Mouse (Mus musculus) kidney, postnatal 4 days (tissue): ENCODE data around the gene Zfp710.
"Not testable (repeated sequence)": the region's sequence is repeated elsewhere in the genome, so short reads cannot be mapped to it uniquely, and the experiment has no call there.

Experiments used
- DNase-seq, 2 experiments: peaks; one replicate each; pipeline ENCODE4 v3.0.0; 2021; ENCODE audit warnings: mixed read lengths in 2 of 2

Zfp710 gene

DNA sequence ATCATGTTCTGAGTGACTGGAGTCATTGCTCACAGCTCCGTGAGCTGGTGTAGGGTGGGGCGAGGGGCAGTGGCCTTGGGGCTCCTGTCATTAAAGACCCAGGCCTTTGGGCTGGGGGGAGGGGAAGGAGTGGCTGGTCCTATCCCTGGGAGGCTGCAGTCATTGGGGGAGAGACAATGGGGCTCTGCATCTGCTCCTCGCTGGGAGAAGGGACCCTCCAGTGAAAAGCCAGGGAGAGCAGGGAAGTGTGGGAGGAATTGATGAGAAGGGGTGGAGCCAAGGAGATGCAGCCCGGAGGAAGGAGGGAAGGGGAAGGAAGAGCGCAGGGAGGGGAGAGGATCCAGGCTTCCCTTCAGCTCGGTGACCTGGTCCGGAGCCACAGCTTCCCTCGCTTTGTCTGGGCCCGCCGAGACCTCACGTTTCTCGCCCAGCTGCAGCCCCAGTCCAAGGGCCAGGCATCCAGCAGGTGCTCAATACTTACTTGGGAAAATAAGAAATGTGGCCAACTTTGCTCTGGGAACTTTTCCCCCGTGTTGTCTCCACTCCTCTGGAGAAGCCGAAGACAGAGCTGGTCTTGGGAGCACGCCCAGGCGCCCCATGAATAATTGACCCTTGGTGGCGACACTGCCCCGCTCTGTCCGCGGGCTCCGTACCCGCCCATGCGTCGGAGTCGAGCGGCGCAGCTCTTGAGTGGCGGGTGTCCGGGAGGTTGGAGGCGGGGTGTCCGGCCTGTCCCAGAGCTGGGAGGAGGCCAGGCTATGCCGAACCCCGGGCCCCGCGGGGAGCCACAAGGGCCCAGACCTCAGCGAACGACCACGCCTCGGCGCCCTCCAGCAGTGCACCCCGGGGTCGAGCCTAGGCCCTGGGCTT, at the start of gene Zfp710:
Zfp710 (plus strand) TSS at position 294 of the 870 bp plus-strand sequence.
- DNase-seq: peak; percentile 87 to 93

DNA sequence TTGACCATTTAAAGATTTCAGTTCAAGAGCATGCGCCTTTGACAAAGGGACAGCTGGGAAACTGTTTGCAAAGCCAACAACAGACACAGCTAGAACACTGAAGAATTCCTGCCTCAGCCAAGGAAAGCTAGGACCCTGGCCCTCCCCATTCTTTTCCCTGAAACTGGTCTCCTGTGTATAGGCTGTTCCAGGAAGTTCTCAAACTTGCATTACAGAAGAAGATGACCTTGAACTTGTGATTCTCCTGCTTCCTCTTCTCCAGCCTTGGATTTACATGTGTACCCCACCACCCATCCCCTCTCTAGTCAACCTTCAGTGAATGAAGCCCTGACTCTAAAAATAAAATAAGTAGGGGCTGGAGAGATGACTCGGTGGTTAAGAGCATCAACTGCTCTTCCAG, 49.3 kb upstream of the Zfp710 start:
- DNase-seq: no peak

DNA sequence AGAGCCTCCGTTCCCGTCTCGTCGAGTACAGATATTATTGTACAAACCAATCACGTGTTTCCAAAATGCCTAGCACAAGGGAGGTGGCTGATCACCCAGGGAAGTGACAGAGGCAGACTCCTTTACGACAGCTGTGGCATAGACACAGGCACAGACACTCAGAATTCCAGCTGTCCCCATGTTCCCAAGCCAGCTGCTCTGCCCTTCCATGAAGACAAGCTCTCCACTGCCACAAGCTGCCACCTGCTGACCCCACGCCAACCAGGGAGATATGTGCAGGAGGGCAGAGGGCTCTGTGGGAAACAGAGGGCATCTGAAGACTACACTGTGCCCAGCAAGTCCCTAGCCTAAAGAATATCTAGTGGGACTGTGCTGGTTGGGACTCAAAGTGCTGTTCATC, 37.9 kb upstream of the Zfp710 start:
- DNase-seq: no peak

DNA sequence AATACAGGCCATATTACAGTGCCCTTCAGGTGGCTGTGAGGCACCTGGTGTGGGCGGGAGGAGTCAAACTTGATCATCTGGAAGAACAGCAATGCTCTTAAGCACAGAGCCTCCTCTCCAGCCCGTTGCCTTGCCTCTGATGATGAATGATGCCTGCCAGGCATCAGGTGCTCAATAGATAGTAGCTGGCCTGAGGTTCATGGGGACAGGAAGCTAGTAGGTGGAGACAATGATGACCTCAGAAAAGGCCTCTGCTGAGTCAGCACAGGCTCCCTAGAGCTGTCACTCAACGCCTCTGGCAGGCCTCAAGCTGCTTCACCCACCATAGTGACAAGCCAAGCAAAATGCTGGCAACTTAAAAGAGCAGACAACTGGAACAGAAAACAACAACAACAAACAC, 36.9 kb upstream of the Zfp710 start:
- no peak for DNase-seq

DNA sequence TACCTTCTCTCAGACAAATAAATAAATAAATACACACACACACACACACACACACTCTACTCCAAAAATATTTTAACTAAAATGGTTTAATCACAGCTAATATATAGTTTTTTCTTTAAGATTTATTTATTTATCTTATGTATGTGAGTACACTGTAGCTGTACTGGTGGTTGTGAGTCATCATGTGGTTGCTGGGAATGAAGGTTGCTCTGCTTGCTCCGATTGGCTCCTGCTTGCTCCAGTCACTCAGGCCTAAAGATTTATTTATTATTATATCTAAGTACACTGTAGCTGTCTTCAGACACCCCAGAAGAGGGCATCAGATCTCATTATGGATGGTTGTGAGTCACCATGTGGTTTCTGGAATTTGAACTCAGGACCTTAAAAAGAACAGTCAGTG, 36.1 kb upstream of the Zfp710 start:
- not testable (repeated sequence) for DNase-seq

DNA sequence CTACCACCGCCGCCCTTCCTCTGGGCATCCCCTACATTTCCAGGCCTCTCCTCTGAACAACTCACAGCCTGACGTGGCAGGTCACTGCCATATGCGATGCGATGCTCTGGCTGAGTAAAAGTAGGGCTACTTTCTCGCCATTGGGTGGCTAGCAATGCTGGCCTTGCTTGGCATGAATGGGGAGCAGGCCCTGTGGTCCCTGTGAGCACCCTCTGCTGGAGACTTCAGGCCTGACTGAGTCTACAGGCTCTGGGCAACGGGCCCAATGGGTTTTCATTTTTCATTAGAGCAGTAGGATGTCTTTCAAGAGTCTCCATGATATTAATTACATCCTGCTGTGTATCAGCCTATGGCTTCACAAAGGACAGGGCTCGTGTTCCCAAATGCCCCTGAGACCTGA, 30.1 kb upstream of the Zfp710 start:
- peak; percentile 75 to 79 for DNase-seq

DNA sequence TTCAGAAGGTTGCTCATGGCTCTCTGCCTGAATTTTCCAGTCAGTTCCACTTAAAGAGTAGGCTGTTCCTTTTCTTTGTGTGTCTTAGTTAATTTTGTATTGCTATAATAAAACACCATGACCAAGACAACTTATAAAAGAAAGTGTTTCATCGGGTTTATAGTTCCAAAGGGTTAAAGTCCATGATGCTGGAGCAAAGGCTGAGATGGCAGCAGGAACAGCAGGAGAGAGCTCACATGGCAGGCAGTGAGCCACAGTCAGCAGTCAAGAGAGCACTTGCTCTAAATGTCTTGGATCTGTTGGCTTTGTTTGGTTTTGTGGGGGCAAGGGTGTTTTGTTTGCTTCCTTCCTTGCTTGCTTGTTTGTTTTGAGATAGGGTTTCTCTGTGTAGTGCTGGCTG, 26.9 kb upstream of the Zfp710 start:
- DNase-seq: no peak

DNA sequence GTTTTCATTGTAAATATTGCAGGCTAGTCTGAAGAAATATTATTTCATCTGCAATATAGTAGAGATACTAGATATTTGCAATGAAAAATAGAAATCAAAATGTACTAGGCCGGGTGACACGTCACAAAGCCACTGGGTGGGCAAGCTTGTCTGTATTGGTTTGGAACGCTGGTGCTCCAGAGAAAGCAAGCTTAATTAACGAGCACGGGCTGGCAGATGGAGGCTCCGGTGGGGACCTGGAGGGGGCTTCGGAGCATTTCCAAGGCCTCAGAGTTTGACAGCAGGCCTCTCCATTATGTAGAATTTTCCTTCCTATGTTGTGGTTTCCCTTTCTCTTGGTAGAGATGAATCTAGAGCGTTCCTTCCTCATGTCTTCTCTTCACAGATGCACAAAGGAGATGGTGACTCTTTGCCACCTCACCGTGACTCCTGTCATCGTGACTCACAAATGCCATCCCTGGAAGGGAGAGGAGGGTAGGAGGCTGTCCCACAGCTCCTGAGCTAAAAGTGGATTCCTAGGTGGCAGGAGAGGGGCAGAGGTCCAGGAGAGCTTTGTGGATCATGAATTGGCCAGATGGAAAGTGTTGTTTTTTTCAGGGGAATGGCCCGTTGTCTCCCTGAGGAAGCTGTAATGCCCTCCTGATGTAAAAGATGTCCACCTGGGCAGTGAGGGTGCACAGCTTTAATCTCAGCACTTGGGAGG, 22.1 kb upstream of the Zfp710 start:
- DNase-seq: no peak

DNA sequence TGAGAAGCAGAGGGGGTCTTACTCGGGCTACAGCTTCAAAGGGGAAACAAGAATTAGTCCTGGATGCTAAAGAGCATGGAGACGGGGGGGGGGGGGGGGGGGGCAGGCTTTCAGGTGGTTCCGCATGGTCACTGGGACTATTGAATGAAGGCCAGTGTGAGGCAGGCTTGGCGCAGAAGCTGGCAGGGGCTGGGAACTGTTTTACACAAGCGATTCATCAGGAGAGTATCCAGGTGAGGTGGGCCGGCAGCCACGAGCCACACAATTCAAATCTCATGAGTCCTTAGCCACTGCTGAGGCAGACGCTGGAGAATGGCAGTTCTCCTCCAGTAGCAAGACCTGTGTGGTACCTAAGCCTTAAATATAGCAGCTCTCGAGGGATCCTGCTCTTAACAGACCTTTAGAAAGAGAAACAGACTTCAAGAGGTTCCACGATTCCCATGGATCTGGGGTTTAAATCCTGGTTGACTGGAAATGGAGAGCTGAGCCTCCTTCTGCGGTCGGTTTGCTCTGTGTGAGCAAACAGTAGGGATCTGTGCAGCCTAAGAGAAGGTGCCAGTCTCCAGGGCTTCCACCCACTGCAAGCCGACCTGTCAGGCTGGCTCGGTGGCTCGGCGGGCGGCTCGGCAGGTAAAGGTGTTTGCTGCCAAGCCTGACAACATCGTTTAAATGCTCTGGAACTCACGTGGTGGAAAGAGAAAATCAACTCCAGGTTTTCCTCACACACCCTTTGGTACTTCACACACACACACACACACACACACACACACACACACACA, 19.6 kb upstream of the Zfp710 start:
- peak in 1 of 2 experiments; percentile 20 for DNase-seq

DNA sequence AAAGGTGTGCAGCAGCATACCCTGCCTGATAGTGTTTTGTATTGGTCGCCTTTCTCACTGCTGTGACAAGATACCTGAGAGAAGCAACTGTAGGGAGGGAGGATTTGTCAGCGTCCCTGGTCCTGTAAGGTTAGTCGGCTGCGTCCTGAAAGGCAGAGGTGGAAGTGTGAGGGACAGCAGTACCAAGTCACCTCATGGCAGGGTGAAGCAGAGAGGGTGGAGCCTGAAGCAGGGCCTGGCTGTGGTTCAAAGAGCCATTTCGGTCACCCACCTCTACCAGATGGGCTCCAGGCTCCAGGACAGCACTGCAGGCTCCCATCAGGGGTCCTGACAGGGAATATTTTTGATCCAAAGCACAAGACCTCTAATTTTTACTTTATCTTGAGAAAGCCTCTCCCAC, 13.9 kb upstream of the Zfp710 start:
- no peak for DNase-seq

DNA sequence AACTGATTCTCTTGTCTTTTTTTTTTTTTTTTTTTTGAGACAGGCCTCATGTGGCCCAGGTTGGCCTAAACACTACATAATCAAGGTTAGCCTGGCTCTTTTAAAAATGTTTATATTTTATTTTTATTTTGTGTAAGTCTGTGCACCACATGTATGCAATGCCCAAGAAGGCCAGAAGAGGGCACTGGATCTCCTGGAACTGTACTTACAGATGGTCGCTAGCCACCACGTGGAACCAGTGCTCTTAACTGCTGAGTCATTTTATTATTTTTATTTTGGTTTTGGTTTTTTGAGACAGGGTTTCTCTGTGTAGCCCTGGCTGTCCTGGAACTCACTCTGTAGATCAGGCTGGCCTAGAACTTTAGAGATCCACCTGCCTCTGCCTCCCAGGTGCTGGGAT, 13.1 kb upstream of the Zfp710 start:
- DNase-seq: peak; percentile 75 to 79

DNA sequence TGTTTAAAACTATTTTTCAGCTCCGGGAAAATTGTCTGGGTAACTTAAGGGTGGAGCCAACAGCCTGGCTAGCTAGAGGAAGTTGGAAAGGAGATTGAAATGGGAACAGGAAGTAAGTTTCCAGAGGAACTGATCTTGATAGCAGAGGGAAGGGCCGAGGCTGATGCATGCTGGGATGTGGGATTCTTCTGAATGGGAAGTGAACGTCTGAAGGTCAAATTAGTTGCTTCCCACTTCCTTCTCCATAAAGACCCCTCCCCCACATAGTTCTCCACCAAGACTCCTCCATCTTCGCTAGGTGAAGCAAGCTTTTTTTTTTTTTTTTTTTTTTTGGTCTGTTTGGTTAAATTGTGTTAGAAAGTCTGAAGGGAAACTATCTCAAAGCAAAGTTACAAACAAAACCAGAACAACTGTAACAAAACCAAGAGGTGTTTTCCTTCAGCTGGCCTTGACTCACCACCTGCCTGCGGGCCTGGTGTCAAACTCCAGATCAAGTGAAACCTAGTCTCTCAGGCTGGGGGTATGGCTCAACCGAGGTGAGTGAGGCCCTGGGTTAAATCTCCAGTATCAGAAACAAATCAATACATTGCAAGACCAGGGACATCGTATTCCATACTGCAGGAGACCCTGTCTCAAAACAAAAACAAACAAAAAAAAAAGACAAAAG, 10.6 kb upstream of the Zfp710 start:
- peak; percentile 38 to 58 for DNase-seq

DNA sequence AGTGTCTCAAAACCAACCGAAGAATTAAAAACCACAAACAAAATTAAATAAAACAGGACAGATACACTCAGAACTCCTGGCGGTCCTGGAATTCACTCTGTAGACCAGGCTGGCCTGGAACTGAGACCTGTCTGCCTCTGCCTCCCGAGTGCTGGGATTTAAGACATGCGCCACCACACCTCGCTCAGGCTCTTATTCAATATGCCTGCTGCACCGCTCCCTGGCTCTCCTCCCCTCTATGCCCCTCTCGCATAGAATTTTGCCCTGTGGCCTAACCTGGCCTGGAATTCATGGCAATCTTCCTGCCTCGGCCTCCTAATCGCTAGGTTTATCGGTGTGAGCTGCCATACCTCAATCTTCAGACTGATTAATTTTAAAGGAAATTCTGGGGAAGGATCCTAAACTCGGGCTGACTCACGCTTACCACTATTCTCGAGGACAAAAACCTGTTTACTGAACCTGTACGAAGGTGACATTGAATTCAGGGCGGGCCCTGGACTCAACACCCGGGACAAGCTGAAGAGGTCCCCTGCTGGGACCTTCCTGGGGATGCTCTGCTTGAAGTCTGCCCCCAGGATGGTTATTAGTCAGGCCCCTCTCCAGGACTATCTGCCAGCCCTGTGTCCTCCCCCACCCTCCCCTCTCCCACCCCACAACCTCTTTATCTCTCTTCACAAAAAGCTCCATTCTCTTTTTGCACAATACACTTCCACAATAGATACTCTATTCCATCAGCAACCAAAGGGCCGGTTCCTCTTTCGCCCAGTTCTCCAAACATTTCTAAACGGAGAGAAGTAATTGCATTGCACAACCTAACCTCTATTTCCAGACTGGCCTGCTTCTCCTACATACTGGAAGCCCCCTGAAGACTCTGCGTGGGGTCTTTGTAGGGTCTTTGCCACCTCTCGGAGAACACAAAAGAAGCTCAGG, 9.5 kb upstream of the Zfp710 start:
- no peak for DNase-seq

DNA sequence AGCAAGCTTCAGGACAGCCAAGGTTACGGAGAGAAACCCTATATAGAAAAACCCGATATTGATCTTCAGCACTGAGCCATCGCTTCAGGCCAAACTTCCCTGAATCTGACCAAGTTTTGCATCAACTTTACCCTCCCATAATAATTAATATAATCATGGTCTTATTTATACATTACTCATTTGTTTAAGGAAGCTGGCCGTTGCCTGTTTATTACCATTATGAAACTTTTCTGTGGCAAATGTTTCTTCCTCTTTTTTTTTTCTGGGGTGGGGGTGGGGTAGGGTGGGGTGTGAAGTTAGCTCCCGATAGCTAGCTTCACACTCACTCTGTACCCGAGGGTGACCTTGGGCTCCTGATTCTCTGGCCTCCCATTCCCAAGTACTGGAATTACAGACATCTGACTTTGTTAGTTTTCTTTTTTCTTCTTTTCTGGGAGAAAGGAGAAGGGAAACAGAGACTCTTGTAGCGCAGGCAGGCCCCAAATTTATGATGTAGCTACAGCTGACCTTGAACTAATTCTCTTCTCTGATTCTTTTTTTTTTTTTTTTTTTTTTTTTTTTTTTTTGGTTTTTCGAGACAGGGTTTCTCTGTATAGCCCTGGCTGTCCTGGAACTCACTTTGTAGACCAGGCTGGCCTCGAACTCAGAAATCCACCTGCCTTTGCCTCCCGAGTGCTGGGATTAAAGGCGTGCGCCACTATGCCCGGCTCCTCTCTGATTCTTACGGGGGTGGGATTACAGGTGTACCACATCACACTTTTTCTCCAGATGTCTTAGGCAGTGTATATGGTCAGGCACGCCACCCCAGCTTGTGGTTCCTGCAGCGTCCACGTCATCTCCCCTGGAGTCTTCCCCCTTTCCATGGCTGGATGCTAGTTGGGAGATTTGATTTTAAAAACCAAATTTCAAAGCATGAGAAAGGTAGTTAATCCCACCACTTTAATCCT, 5.8 kb upstream of the Zfp710 start:
- DNase-seq: no peak

DNA sequence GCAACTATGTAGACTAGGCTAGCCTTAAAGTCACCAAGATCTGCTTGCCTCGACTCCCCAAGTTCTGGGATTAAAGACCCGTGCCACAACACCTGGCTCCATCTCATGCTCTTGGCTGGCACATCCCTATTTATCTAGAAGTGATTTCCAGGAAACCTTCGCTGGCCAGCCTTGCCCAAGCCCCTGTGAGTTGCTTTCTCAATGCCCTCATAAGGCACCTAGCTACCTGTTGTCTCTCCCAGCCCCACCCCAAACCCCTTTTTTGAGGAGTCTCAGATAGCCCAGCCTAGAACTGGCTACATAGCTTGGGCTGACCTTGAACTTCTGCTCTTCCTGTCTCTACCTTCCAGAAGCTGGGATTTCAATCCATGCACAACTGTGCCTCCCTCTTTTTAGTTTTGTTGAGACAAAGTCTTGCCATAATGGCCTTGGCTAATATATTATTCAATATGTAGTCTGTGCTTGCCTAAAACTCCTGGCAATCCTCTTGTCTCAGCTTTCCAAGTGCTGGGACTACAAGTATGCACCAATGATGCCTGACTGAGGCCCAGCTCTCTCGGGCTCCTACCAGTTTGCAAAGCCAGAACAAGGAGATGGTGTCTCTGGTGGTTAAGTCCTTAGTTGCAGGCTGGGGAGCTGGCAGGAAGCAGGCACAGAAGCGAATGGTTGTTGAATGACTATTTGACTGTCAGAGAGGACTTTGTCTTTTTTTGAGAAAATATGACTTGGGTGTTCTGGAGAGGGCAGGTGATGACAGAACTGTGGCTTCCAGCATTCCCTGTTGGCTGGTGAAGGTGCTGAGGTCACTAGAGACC, 786 bp upstream of the Zfp710 start:
- DNase-seq: peak; percentile 43 to 52

DNA sequence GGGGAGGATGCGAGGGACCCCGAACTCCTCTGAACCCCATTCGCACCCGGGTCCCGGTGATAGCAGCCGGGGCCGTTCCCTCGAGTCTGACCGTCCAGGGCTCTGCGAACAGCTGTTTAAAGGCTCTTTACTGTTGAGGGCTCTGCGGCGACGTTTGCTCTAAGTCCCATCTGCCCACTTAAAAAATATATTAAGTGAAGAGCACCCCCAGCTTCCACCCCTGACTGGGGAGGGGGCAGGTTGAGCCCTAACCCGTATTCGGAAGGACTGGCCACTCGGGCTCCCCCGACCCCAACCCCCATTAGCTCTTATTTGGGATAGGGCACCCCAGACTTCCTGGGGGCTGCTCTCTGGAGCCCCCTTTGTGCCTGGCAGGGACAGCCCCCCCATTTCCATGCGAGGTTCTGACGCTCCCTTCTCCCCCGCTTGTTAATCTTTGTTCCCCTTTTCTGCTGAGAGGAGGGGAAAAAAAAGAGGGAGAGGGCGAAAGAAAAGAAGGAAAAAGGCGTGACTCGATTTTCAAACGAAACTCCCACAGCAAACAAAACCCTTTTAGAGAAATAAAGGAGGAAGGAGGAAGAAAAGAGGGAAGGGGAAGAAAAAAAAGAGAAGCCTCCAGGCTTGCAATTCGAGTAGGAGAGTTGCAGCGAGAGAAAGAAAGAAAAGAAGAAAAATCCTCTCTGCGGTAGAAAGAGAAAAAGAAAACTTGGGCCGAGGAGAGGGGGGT, 940 bp downstream of the Zfp710 start:
- no peak for DNase-seq

DNA sequence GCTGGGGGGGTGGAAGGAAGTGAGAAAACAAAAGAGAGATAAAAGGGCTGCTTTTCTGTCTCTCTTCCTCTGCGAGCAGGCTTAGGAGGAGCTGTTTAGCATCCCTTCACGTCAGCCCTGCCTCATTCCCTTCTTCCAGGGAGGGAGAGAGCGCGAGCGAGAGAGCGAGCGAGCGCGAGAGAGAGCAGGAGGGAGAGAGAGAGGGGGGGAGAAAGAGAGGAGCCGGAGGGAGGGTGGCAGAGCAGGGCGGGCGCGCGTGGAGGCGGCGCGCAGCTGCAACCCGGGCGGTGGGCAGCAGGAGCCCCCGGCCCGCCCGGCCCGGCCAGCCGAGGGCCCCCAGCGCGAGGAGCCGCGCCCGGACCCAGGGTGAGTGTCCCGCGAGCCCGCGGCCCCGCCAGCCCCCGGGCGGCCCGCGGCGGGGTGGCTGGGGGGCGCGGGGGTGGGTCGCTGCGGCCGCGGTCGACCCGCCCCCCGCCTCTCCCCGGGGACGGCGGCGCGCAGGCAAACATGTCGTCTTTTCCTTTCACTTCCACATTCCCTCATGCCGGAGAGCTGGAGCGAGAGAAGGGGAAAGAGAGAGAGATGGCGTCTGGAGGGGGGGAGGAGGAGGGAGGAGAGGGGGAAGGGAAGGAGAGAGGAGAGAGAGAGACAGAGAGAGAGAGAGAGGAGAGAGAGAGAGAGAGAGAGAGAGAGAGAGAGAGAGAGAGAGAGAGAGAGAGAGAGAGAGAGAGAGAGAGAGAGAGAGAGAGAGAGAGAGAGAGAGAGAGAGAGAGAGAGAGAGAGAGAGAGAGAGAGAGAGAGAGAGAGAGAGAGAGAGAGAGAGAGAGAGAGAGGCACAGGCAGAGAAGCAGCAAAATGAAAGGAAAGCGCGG, 1.7 kb downstream of the Zfp710 start:
- peak; percentile 63 to 77 for DNase-seq
